Mouse (Mus musculus) ES-E14 (cell line): ENCODE data around the gene Rpl6.

Source experiments
- CHD2 ChIP-seq: IDR thresholded peaks from 2 replicates; pipeline ENCODE4 v1.6.1; 2014; ENCODE audit warnings: mild to moderate bottlenecking, low read depth, low read length, inconsistent platforms
- HCFC1 ChIP-seq: IDR thresholded peaks from 2 replicates; pipeline ENCODE4 v1.6.1; 2012; ENCODE audit warnings: low read length, inconsistent platforms, borderline replicate concordance; ENCODE audit not compliant: insufficient read depth
- ZC3H11A ChIP-seq: IDR thresholded peaks from 2 replicates; pipeline ENCODE4 v1.6.1; 2012; ENCODE audit warnings: low read depth, mild to moderate bottlenecking, inconsistent platforms, low read length, borderline replicate concordance

DNA sequence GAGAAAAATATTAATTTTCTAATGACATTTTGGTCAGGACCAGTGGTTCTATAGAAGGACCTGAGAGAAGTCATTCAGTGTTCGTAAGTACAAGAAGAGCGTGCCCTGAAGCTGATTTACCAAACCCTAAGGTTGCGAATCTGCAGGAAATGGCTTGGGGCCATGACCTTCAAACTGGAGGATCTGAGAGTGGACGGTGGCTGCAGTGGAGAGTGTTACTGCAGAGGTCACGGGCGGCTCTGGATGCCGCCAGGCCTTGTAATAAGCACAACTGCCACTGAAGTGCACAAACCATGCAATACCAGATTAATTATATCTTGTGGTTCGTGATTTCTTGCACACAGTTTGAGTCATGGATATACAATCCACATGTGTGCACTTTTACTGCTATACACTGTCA, 47.5 kb downstream of the Rpl6 start:
- TF ChIP-seq CHD2 (no peak), HCFC1 (no peak), ZC3H11A (no peak)
